Mouse (Mus musculus) midbrain, embryonic 14.5 days (tissue): ENCODE measurements around the gene Lpgat1. TPM values are rescaled to one million over a fixed set of nuclear protein-coding genes. Genes with fewer than 3 reads are reported as not detected.

Experiments
- ATAC-seq: fragments of 200-750 bp; cut with Nextera tagmentation; 2 replicates; pipeline ENCODE4 v1.8.0; 2017; ENCODE audit warnings: moderate number of reproducible peaks, moderate library complexity; ENCODE audit not compliant: low FRiP score, low TSS enrichment
- DNase-seq: peaks from one replicate; pipeline ENCODE4 v3.0.0-alpha.2; 2015
- H3K27ac ChIP-seq: fragments of 300-500 bp; sonication (generic); replicated peaks from 2 replicates; pipeline ENCODE4 v1.5.1; 2014; ENCODE audit warnings: mild to moderate bottlenecking, low read depth, low read length, moderate library complexity
- H3K27me3 ChIP-seq: fragments of 300-500 bp; sonication (generic); 2 replicates; pipeline ENCODE4 v1.6.1; 2014; ENCODE audit warnings: low read length, control low read depth, mixed read lengths; ENCODE audit not compliant: control insufficient read depth, insufficient read depth
- H3K36me3 ChIP-seq: fragments of 300-500 bp; sonication (generic); 2 replicates; pipeline ENCODE4 v1.6.1; 2014; ENCODE audit warnings: low read length, control low read depth; ENCODE audit not compliant: control insufficient read depth, insufficient read depth
- H3K4me1 ChIP-seq: fragments of 300-500 bp; sonication (generic); 2 replicates; pipeline ENCODE4 v1.6.1; 2014; ENCODE audit warnings: mild to moderate bottlenecking, antibody characterized with exemption, low read length, control low read depth; ENCODE audit not compliant: control insufficient read depth, insufficient read depth
- H3K4me2 ChIP-seq: fragments of 300-500 bp; sonication (generic); 2 replicates; pipeline ENCODE4 v1.6.1; 2014; ENCODE audit warnings: mild to moderate bottlenecking, low read length, moderate library complexity
- H3K4me3 ChIP-seq: fragments of 300-500 bp; sonication (generic); replicated peaks from 2 replicates; pipeline ENCODE4 v1.5.1; 2014; ENCODE audit warnings: low read depth, low read length
- H3K9ac ChIP-seq: fragments of 300-500 bp; sonication (generic); replicated peaks from 2 replicates; pipeline ENCODE4 v1.6.1; 2014; ENCODE audit warnings: mild to moderate bottlenecking, low read length, moderate library complexity
- H3K9me3 ChIP-seq: fragments of 300-500 bp; sonication (generic); 2 replicates; pipeline ENCODE4 v1.6.1; 2016; ENCODE audit warnings: low read length, control low read depth, mixed read lengths; ENCODE audit not compliant: control insufficient read depth
- WGBS: fragments of 180-500 bp; shearing (Covaris S2); extraction: QIAGEN DNeasy Blood & Tissue Kit; methylation state at CpG from one replicate; pipeline ENCODE4 v1.1.7; 2014; 5-methylcytosine and 5-hydroxymethylcytosine counted together
- polyA plus RNA-seq: library from polyadenylated mRNA; unstranded; fragments of >200 nt; fragmentation: Nextera tagmentation; extraction: Ambion mirVana; gene quantifications from 2 replicates; pipeline ENCODE4 v1.2.1, GENCODE M21; 2014

The Lpgat1 gene
- polyA plus RNA-seq, 1 experiment from 2014 or later, result 51.6 TPM

- H3K4me1 ChIP-seq, result no peaks in the 10 kb centered on the region
- H3K4me3 ChIP-seq, result no peak overlapping the region
- no peak overlapping the region for H3K4me2 ChIP-seq
- no peak overlapping the region for H3K9ac ChIP-seq
- ATAC-seq (no peak), DNase-seq (no peak)
- H3K36me3 ChIP-seq, result no peaks in the 10 kb centered on the region
- H3K27me3 ChIP-seq, result no peaks in the 10 kb centered on the region
- H3K27ac ChIP-seq, result no peak overlapping the region
- 93% methylated on average over 6 of the region's 6 CpGs for WGBS
- H3K9me3 ChIP-seq, result no peaks in the 10 kb centered on the region
Measured at GRCm38 (mm10) chr1:191740587-191741361, 23.1 kb downstream of the Lpgat1 start.

DNA sequence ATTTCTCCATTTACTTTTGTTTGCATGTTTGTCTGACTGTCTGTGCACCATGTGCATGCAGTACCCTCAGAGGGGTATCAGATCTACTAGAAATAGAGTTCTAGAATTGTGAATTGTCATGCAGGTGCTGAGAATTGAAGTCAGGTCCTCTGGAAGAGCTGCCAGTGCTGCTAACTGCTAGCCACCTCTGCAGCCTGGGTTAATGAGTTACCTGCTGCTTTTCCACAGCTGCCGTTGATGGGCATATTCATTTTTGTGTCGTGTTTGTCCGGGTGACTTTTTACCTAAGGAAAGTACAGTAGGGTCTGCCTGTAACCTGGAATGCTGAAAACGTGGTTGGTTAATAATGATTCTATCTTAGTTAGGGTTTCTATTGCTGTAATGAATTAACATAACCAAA lies 24.0 kb downstream of the Lpgat1 start:
- Histone ChIP-seq H3K4me3 (no peak overlapping the region), H3K27me3 (no peaks in the 10 kb centered on the region), H3K9me3 (no peaks in the 10 kb centered on the region), H3K4me1 (no peaks in the 10 kb centered on the region), H3K4me2 (no peak overlapping the region), H3K36me3 (no peaks in the 10 kb centered on the region), H3K9ac (no peak overlapping the region), H3K27ac (no peak overlapping the region)
- ATAC-seq, result no peak
- DNase-seq, result no peak
- WGBS, result 93% methylated on average over 4 of the region's 4 CpGs

DNA sequence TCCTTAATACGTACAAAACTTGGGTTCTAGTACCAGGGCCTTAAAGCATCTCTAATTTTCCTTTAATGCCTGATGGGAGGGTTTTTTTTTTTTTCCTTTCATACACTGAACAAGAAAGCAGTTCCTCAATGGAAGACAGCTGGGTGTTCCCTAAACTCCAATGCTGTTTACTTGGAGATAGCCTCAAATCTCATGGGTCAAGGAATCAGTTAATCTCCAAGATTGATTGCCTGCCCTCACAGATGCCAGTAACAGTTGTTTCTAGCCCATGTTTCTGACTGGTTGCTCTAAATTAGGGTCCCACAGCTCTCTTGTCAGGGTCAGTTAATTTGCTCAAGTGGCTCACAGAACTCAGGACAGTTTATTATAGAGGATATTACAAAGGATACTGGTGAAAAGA lies 30.8 kb downstream of the Lpgat1 start:
- WGBS, result 85% methylated on average over 1 of the region's 1 CpGs
- no peak overlapping the region for H3K27ac ChIP-seq
- DNase-seq (no peak), ATAC-seq (no peak)
- H3K4me2 ChIP-seq, result no peak overlapping the region
- no peaks in the 10 kb centered on the region for H3K4me1 ChIP-seq
- H3K36me3 ChIP-seq, result 0 out of 2 replicates have a peak, but pooled peaks cover 11% of the 10 kb centered on the region
- no peaks in the 10 kb centered on the region for H3K27me3 ChIP-seq
- H3K9ac ChIP-seq, result no peak overlapping the region
- H3K9me3 ChIP-seq, result no peaks in the 10 kb centered on the region
- no peak overlapping the region for H3K4me3 ChIP-seq

DNA sequence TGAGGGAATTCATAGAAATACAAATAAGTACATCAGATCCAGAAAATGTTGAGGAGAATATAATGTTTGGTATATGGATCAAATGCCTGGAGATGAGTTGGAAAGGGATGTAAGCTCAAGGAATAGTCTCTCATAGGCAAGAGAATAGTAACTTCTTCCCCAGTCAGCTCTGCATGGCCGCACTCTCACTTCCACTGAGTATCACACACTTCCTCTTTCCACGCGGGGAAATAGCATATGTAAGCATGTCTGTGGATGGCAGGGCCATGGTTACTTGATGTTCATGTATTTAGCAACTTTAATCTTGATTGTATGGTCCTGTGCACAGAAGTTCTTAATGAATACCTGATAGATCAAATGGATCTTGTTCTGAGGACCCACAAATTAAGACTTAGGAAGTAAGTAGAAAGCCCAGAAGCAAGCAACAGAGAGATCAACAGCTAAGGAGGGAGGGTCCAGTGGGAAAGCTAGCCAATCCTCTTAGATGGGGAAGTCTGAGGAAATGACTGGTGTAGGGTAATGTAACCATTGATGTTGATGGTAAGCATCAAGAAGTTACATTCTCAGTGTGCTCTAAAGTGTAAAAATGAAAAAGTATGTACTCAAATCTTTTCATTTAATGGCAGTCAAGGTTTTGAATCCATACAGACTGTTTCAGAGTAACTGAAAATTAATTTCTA lies 39.0 kb downstream of the Lpgat1 start:
- Histone ChIP-seq H3K9ac (no peak overlapping the region), H3K4me3 (no peak overlapping the region), H3K36me3 (peaks cover 51% of the 10 kb centered on the region), H3K27ac (no peak overlapping the region), H3K4me2 (no peak overlapping the region), H3K9me3 (no peaks in the 10 kb centered on the region), H3K27me3 (no peaks in the 10 kb centered on the region), H3K4me1 (no peaks in the 10 kb centered on the region)
- ATAC-seq, result no peak
- 92% methylated on average over 3 of the region's 3 CpGs for WGBS
- no peak for DNase-seq

DNA sequence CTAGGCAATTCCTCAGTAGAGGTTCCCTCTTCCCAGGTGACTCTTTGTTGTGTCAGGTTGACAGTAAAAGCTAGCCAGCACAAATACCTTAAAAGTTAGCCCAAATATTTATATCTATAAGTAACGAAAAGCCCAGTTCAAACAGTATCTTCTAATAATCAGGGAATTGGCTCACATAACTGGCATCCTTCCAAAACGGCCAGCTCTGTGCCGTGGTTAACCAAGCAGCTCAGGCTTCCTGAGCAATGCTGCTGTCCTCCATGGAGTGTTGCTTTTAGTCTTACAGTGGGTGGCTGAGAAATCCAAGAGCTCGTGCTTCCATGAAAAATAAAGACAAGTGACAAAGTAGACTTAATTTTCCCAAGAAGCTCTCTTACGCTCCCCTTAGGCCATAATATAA lies 56.5 kb downstream of the Lpgat1 start:
- Histone ChIP-seq H3K4me2 (no peak overlapping the region), H3K4me1 (no peaks in the 10 kb centered on the region), H3K27ac (no peak overlapping the region), H3K4me3 (no peak overlapping the region), H3K27me3 (no peaks in the 10 kb centered on the region), H3K36me3 (peaks cover 58% of the 10 kb centered on the region), H3K9ac (no peak overlapping the region), H3K9me3 (no peaks in the 10 kb centered on the region)
- DNase-seq (no peak), ATAC-seq (no peak)
- 88% methylated on average over 5 of the region's 5 CpGs for WGBS

DNA sequence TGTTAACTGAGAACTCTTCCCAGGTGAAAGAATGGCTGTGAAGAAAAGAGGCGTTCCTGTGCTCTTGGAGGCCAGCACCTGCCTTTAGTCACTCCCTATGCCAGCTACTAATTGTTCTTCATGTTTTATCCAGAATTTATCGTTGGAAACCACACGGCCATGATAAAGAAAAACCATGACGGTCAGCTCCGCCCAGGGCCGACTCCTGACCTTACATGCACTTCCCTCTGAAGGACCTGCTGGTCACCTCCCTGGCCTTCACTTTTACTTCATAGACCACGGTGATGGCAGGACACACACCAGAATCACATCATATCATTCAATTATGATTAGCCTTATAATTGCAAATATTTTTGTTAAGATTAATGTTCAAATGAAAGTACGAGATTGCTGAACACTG lies 57.5 kb downstream of the Lpgat1 start:
- WGBS, result 90% methylated on average over 8 of the region's 8 CpGs
- no peak overlapping the region for H3K27ac ChIP-seq
- H3K36me3 ChIP-seq, result peaks cover 67% of the 10 kb centered on the region
- H3K4me2 ChIP-seq, result no peak overlapping the region
- ATAC-seq (no peak), DNase-seq (no peak)
- H3K9me3 ChIP-seq, result no peaks in the 10 kb centered on the region
- no peak overlapping the region for H3K9ac ChIP-seq
- no peaks in the 10 kb centered on the region for H3K27me3 ChIP-seq
- H3K4me1 ChIP-seq, result no peaks in the 10 kb centered on the region
- no peak overlapping the region for H3K4me3 ChIP-seq

- Histone ChIP-seq H3K4me2 (no peak overlapping the region), H3K4me1 (no peaks in the 10 kb centered on the region), H3K9me3 (no peaks in the 10 kb centered on the region), H3K27me3 (no peaks in the 10 kb centered on the region), H3K9ac (no peak overlapping the region), H3K27ac (no peak overlapping the region), H3K36me3 (peaks cover 75% of the 10 kb centered on the region), H3K4me3 (no peak overlapping the region)
- WGBS, result 35% methylated on average over 8 of the region's 8 CpGs
- ATAC-seq, result no peak
- DNase-seq, result no peak
Measured at GRCm38 (mm10) chr1:191777521-191777920, 59.9 kb downstream of the Lpgat1 start.

- WGBS, result 90% methylated on average over 1 of the region's 1 CpGs
- H3K36me3 ChIP-seq, result peaks cover 58% of the 10 kb centered on the region
Measured at GRCm38 (mm10) chr1:191780470-191780869, 62.8 kb downstream of the Lpgat1 start.

DNA sequence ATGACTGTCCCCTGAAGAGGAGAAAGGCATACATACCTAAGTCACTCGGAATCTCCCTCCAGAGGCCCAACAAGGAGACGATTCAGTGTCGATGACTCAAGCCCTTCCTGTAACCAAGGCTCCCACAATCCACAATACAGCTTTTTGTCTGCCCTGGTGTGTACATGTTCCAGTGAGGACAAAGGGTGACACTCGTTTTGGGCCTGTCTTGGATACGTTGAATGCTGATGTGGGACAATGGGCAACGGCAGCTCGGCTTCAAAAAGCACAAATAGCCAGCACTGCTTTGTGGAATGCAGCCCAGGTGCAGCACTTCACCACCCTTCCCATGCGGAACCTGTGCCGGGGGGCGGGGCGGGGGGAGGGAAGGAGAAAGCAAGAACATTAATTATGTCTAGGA lies 67.5 kb downstream of the Lpgat1 start:
- DNase-seq (peak; percentile 15), ATAC-seq (no peak)
- H3K27ac ChIP-seq, result no peak overlapping the region
- no peak overlapping the region for H3K9ac ChIP-seq
- H3K4me3 ChIP-seq, result no peak overlapping the region
- H3K36me3 ChIP-seq, result peaks cover 17% of the 10 kb centered on the region
- H3K9me3 ChIP-seq, result peaks cover 5% of the 10 kb centered on the region; the same call in 1 of the 2 replicates
- no peak overlapping the region for H3K4me2 ChIP-seq
- no peaks in the 10 kb centered on the region for H3K27me3 ChIP-seq
- no peaks in the 10 kb centered on the region for H3K4me1 ChIP-seq
- WGBS, result 66% methylated on average over 11 of the region's 11 CpGs

More at GRCm38 (mm10) chr1:191780470-191780869, 62.8 kb downstream of the Lpgat1 start:
- ATAC-seq (no peak), DNase-seq (no peak)
- Histone ChIP-seq H3K4me3 (no peak overlapping the region), H3K27me3 (no peaks in the 10 kb centered on the region), H3K4me2 (no peak overlapping the region), H3K9ac (no peak overlapping the region), H3K27ac (no peak overlapping the region), H3K4me1 (no peaks in the 10 kb centered on the region), H3K9me3 (no peaks in the 10 kb centered on the region)
